Mouse (Mus musculus) mature B cell (primary cell): Measurements from ENCODE around the gene Washc2.

Source experiments
- in situ Hi-C: fragments of 300-500 bp; cut with MboI; formaldehyde crosslinking; loops from 2 replicates; pipeline ENCODE4 v1.14.3; 2019

Washc2 gene

DNA sequence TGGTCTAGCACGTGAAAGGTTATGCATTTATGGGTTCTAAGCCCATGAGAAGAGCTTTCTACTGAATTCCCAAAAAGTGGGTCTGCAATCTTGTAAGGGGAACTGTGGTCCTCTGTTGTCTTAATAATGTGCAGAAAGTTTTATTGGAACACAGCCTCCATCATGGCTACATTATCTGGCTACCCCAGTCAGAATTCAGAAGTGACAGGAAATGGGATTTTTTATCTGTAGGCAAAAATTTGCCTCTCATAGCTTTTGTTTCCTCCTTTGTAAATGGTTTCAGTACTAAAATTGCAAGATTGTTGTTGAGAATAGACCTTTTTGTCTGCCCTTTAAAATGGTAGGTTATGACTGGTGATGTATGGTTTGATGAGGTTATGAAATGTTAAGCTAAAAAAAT, 55.0 kb downstream of the Washc2 start:
- in situ Hi-C loops = no loop called here

GRCm38 (mm10) chr6:116264018-116264651, 56.3 kb downstream of the Washc2 start, which contains the start of gene Zfand4:
Zfand4 (plus strand) TSS chr6:116264222.
- in situ Hi-C loops = no loop called here

DNA sequence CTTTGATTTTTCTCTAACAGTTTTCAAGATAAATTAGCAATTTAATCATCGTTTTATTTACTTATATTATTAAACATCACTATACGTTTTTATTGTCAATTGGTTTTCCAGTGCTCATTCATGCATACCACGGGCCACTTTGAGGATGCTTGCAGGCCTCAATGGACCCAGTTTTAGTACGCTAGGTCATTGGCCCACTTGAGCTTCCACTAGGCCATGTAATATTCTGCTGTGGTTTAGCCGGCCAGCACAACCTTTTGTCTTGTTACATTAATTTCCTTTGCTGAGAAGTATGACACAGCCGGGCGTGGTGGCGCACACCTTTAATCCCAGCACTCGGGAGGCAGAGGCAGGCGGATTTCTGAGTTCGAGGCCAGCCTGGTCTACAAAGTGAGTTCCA, 57.0 kb downstream of the Washc2 start:
- in situ Hi-C loops = no loop called here

DNA sequence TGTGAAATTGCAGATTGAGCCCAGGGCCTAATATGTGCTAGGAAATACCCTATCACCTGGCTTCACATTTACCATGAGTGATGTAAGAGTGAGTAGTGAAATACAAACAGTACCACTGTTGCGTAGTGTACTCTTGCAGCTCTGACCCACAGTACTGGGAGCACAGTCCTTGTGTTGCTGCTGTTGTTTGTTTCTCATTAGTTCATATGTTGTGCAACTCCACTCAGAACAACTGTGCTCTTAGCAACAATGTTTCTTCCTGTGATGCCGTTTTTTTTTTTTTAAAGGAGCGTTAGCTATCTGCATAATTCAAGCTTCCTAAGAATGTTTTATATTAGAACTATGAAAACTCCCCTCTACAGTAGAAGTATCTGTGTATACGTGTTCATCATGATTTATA, 57.8 kb downstream of the Washc2 start:
- in situ Hi-C loops = no loop called here

- in situ Hi-C loops = no loop called here
These were observed 58.7 kb downstream of the Washc2 start for GRCm38 (mm10) chr6:116266273-116267109.

DNA sequence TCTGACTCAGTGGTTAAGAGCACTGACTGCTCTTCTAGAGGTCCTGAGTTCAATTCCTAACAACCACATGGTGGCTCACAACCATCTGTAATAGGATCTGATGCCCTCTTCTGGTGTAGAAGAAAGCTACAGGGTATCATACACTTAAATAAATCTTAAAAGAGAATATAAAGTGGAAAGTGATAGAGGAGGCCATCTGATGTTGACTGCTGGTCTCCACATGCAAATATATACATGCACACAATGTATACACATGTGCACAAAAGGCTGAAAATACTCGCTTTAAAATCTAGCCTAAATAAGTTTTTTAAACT, 59.2 kb downstream of the Washc2 start:
- in situ Hi-C loops = no loop called here

DNA sequence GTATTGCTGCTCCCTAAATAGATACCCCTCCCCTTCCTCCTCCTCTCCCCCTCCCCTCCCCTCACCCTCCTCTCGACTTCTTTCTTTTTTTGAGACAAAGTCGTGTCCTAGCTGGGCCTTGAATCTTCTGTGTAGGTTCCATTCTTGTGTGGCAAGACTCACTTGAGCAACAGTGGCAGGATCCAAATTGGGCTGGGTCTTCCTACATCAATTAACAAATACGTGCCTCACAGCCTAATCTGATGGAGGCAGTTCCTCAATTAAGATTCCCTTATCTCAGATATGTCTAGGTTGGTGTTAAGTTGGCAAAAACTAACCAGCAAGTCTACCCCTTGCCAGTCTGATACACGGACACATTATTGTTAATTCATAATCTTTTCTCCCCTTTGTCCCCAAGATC, 67.9 kb downstream of the Washc2 start:
- in situ Hi-C loops = no loop called here

- in situ Hi-C loops = no loop called here
These were observed 71.0 kb downstream of the Washc2 start for GRCm38 (mm10) chr6:116278679-116279317.

- in situ Hi-C loops = no loop called here
These were observed 73.2 kb downstream of the Washc2 start for GRCm38 (mm10) chr6:116281014-116281413.

- in situ Hi-C loops = no loop called here
These were observed 74.7 kb downstream of the Washc2 start for GRCm38 (mm10) chr6:116282546-116282945.

- in situ Hi-C loops = no loop called here
These were observed 75.4 kb downstream of the Washc2 start for GRCm38 (mm10) chr6:116283280-116283679.

- in situ Hi-C loops = no loop called here
These were observed 78.5 kb downstream of the Washc2 start for GRCm38 (mm10) chr6:116286321-116286720.

DNA sequence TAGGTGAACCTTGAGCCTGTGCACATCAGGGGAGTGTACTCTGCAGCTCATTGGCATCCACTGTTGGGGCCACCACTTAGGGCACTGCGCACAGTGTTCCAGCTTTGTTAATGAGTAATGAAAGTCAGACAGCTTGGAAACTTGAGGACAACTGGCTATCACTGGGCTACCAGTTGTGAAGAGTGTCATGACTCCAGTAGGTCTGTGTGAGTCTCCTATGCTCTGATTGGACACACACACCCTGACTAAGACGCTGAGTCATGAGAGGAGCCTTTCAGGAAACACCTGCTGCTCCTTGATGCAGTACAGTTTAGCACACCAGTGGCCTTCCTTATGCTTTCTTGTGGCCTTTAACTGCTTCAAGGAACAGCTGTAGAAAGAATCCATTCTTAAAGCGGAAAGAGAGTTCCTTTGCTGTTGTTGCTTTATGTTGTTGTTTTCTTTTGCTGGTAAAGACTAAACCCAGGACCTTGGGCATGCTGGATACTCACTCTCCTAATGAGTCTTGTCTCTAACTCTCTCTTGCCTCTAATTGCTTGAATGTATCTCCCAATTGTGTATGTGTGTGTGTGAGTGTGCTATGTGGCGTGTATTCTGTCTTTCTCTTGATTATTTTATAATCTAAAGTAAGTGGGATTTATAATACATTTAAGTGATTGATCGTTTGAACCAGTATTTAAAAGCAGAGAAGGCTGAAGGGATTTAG, 79.2 kb downstream of the Washc2 start:
- in situ Hi-C loops = no loop called here

DNA sequence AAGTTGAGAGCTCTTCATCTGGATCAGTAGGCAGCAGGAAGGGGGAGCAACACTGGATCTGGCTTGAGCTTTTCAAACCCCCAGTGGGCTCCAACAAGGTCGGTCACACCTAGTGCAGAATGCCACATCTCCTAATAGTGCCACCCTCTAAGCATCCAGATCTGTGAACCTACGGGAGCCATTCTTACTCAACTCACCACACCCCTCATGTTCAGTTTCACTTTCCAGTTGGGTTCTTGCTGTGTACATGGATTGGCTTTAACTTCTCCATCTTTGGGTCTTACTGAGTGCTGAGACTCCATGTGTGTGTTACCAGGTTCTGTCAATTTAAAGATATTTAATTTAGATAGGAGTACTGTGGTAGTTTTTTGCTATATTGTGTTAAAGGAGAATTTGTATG, 103.6 kb downstream of the Washc2 start:
- in situ Hi-C loops = no loop called here
